ENCODE assay signal across 27 mouse cellular contexts in the genomic region with DNA sequence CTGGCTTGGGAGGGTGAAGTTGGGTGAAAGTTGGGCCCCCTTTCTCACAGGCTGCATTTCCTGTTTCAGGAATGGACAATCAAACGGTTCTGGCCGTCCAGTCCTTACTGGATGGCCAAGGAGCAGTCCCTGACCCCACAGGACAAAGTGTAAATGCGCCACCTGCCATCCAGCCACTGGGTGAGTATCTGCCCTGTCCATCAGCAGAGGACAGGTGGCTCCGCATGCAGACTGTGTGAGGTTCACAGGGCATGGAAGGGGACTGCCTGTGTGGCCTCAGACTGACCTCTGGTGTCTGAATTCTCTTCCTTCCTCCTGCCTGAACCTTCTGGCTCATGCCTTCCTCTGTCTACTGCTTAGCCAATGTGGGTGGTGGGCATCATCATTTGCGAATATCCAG. TPM values are rescaled to one million over a fixed set of nuclear protein-coding genes. Genes with fewer than 3 reads are reported as not detected.
DNase-seq lines count a peak whose midpoint lies in the region; ATAC-seq and TF ChIP-seq lines count a peak whose summit lies in the region.
"Had no signal": no experiment of that assay in that cellular context is flagged by ENCODE, and none has a peak within 500 bp of the region (broad histone marks: within the 10 kb centered on the region; RNA-seq: fewer than 3 reads in every experiment).

No protein-coding gene starts in this region.

- no peak overlapping the region for H3K9ac ChIP-seq in intestine, embryonic 15.5 days
- H3K9ac ChIP-seq in intestine, embryonic 16.5 days (ENCODE audit: low read depth, low read length), result no peak overlapping the region
- H3K9ac ChIP-seq in liver, embryonic 11.5 days (ENCODE audit: low read depth, low read length), result no peak overlapping the region
- no peak overlapping the region for H3K9ac ChIP-seq in forebrain, embryonic 14.5 days (ENCODE audit: low read length)
- H3K9ac ChIP-seq: heart, embryonic 15.5 days; limb, embryonic 13.5 days; lung, embryonic 14.5 days; midbrain, embryonic 13.5 days; neural tube, embryonic 15.5 days; stomach, embryonic 15.5 days had no signal

- no peak overlapping the region for H3K4me3 ChIP-seq in intestine, embryonic 15.5 days (replicated peaks)
- no peak overlapping the region for H3K4me3 ChIP-seq in intestine, embryonic 16.5 days (ENCODE audit: low read length)
- H3K4me3 ChIP-seq in lung, adult 2 months (replicated peaks; ENCODE audit: extremely low read depth, low read depth, low read length), result no peak overlapping the region
- H3K4me3 ChIP-seq in liver, embryonic 11.5 days (ENCODE audit: low read depth, low read length), result no peak overlapping the region
- no peak overlapping the region for H3K4me3 ChIP-seq in forebrain, embryonic 14.5 days (ENCODE audit: low read depth, low read length)
- H3K4me3 ChIP-seq: heart, embryonic 15.5 days; hindbrain, embryonic 10.5 days; limb, embryonic 13.5 days; midbrain, embryonic 13.5 days; neural tube, embryonic 15.5 days; stomach, embryonic 15.5 days had no signal

- no peaks in the 10 kb centered on the region for H3K9me3 ChIP-seq in intestine, embryonic 15.5 days
- no peaks in the 10 kb centered on the region for H3K9me3 ChIP-seq in intestine, embryonic 16.5 days (ENCODE audit: control insufficient read depth, low read length)
- H3K9me3 ChIP-seq in liver, embryonic 11.5 days (ENCODE audit: control insufficient read depth, low read length), result peaks cover 3% of the 10 kb centered on the region; the same call in 1 of the 2 replicates
- H3K9me3 ChIP-seq in forebrain, embryonic 14.5 days (replicated peaks; ENCODE audit: control insufficient read depth, low read length), result 0 out of 2 replicates have a peak, but pooled peaks cover 4% of the 10 kb centered on the region
- H3K9me3 ChIP-seq: heart, embryonic 15.5 days; neural tube, embryonic 15.5 days; stomach, embryonic 15.5 days had no signal

- H3K27me3 ChIP-seq in intestine, embryonic 15.5 days (replicated peaks), result no peaks in the 10 kb centered on the region
- no peaks in the 10 kb centered on the region for H3K27me3 ChIP-seq in intestine, embryonic 16.5 days (replicated peaks; ENCODE audit: control insufficient read depth, insufficient read depth, low read length)
- no peaks in the 10 kb centered on the region for H3K27me3 ChIP-seq in liver, embryonic 11.5 days (replicated peaks; ENCODE audit: control insufficient read depth, insufficient read depth, low read length)
- no peaks in the 10 kb centered on the region for H3K27me3 ChIP-seq in forebrain, embryonic 14.5 days (replicated peaks; ENCODE audit: control insufficient read depth, insufficient read depth, low read length)
- H3K27me3 ChIP-seq: heart, embryonic 15.5 days; limb, embryonic 13.5 days; midbrain, embryonic 13.5 days; neural tube, embryonic 15.5 days; stomach, embryonic 15.5 days had no signal

- no peaks in the 10 kb centered on the region; the same call in 1 of the 2 replicates for H3K4me1 ChIP-seq in intestine, embryonic 15.5 days (replicated peaks)
- H3K4me1 ChIP-seq in intestine, embryonic 16.5 days (ENCODE audit: control insufficient read depth, insufficient read depth, low read length), result no peaks in the 10 kb centered on the region
- H3K4me1 ChIP-seq in lung, adult 2 months (ENCODE audit: control insufficient read depth, insufficient read depth, low read length), result no peaks in the 10 kb centered on the region
- H3K4me1 ChIP-seq in liver, embryonic 11.5 days (replicated peaks; ENCODE audit: control insufficient read depth, insufficient read depth, low read length), result no peaks in the 10 kb centered on the region
- no peaks in the 10 kb centered on the region for H3K4me1 ChIP-seq in forebrain, embryonic 14.5 days (ENCODE audit: control insufficient read depth, insufficient read depth, low read length)
- H3K4me1 ChIP-seq: heart, embryonic 15.5 days; limb, embryonic 13.5 days; midbrain, embryonic 13.5 days; neural tube, embryonic 15.5 days; stomach, embryonic 15.5 days had no signal

- 74% methylated on average over 5 of the region's 5 CpGs for WGBS in intestine, embryonic 15.5 days
- 67% methylated on average over 5 of the region's 5 CpGs for WGBS in intestine, embryonic 16.5 days
- 59% methylated on average over 5 of the region's 5 CpGs for WGBS in lung, adult 2 months
- WGBS in liver, embryonic 11.5 days, result 63% methylated on average over 5 of the region's 5 CpGs
- 87% methylated on average over 5 of the region's 5 CpGs for WGBS in forebrain, embryonic 14.5 days

- H3K27ac ChIP-seq in intestine, embryonic 15.5 days, result no peak overlapping the region
- H3K27ac ChIP-seq in intestine, embryonic 16.5 days (ENCODE audit: low read length), result no peak overlapping the region
- no peak overlapping the region for H3K27ac ChIP-seq in liver, embryonic 11.5 days (ENCODE audit: low read depth, low read length)
- H3K27ac ChIP-seq in forebrain, embryonic 14.5 days (ENCODE audit: low read depth, low read length), result no peak overlapping the region
- H3K27ac ChIP-seq: heart, embryonic 15.5 days; hindbrain, embryonic 10.5 days; hindbrain, postnatal 0 days; limb, embryonic 13.5 days; midbrain, embryonic 13.5 days; neural tube, embryonic 15.5 days; stomach, embryonic 15.5 days had no signal

- no peak for TF ChIP-seq POLR2A in lung, adult 2 months (IDR thresholded peaks at IDR 0.05; ENCODE audit: borderline replicate concordance, extremely low read depth, low read depth, low read length)

- no peak overlapping the region for H3K4me2 ChIP-seq in intestine, embryonic 15.5 days (replicated peaks)
- H3K4me2 ChIP-seq in intestine, embryonic 16.5 days (ENCODE audit: low read depth, low read length), result no peak overlapping the region
- H3K4me2 ChIP-seq in liver, embryonic 11.5 days, result no peak overlapping the region
- no peak overlapping the region for H3K4me2 ChIP-seq in forebrain, embryonic 14.5 days (ENCODE audit: low read length)
- H3K4me2 ChIP-seq: heart, embryonic 15.5 days; limb, embryonic 13.5 days; lung, embryonic 14.5 days; midbrain, embryonic 13.5 days; neural tube, embryonic 15.5 days; stomach, embryonic 15.5 days had no signal

- peak; percentile 34; the same call in 1 of the 2 replicates for ATAC-seq in intestine, embryonic 15.5 days
- ATAC-seq in intestine, embryonic 16.5 days, result no peak
- ATAC-seq in liver, embryonic 11.5 days (replicated peaks; ENCODE audit: low FRiP score), result 0 out of 2 replicates have a peak, but pooled peaks have one; percentile 18
- no peak for ATAC-seq in forebrain, embryonic 14.5 days
- ATAC-seq: forebrain, embryonic 16.5 days; hindbrain, postnatal 0 days; midbrain, embryonic 13.5 days had no signal

- TF ChIP-seq CTCF in lung, adult 2 months (IDR thresholded peaks at IDR 0.05; ENCODE audit: insufficient read depth, low read length), result 0 out of 2 replicates have a peak, but pooled peaks have one; percentile 5

- no peak for DNase-seq in lung, adult 2 months
- no peak for DNase-seq in lung, postnatal 25 days (ENCODE audit: low spot score)
- DNase-seq in liver, embryonic 11.5 days (ENCODE audit: low spot score), result no peak
- DNase-seq in forebrain, embryonic 14.5 days (ENCODE audit: low spot score), result no peak
- no peak for DNase-seq in layer of hippocampus, postnatal 10 days (ENCODE audit: low spot score in 2 of 2)
- DNase-seq: adrenal gland, postnatal 36 days; B cell, adult 2 months; cerebellum, adult 11-12 months; cerebellum, postnatal 25 days; embryo, embryonic 11 days; layer of hippocampus, postnatal 36 days; lung, embryonic 14.5 days; right cerebral cortex, postnatal 14 days; thymus, adult 2 months had no signal

- H3K36me3 ChIP-seq in intestine, embryonic 15.5 days, result no peaks in the 10 kb centered on the region; the same call in 1 of the 2 replicates
- no peaks in the 10 kb centered on the region; the same call in 1 of the 2 replicates for H3K36me3 ChIP-seq in intestine, embryonic 16.5 days (ENCODE audit: control insufficient read depth, insufficient read depth, low read length)
- H3K36me3 ChIP-seq in liver, embryonic 11.5 days (ENCODE audit: control insufficient read depth, insufficient read depth, low read length), result peaks cover 3% of the 10 kb centered on the region; the same call in 1 of the 2 replicates
- H3K36me3 ChIP-seq in forebrain, embryonic 14.5 days (ENCODE audit: control insufficient read depth, insufficient read depth, low read length), result peaks cover 28% of the 10 kb centered on the region
- H3K36me3 ChIP-seq: stomach, embryonic 15.5 days had no signal

RNA-seq across cellular contexts. Expression of a gene that starts 8.4 kb away (rescaled TPM):
- not detected in 2 replicates for polyA plus RNA-seq in intestine, embryonic 15.5 days (2015; fragmentation: Nextera tagmentation; extraction: Ambion mirVana)
- polyA plus RNA-seq in intestine, embryonic 16.5 days (2015; fragmentation: Nextera tagmentation; extraction: Ambion mirVana), result not detected in 2 replicates
- 0.53 and 1.4 TPM in 2 replicates for polyA plus RNA-seq in lung, adult 2 months (2012; rRNA removed)
- polyA plus RNA-seq in liver, embryonic 11.5 days (2014; fragmentation: Nextera tagmentation; extraction: Ambion mirVana), result not detected in 2 replicates
- polyA plus RNA-seq in forebrain, embryonic 14.5 days (2014; fragmentation: Nextera tagmentation; extraction: Ambion mirVana), result 0.65 TPM in 1 of 2 replicates, not detected in the other
- total RNA-seq in layer of hippocampus, postnatal 10 days (2021), result under 1 TPM in 1 of 2 experiments, not detected in 1; 0.76 TPM
- total RNA-seq: gastrocnemius, adult 18-20 months; hindbrain, postnatal 0 days; layer of hippocampus, postnatal 36 days; left cerebral cortex, postnatal 14 days had no signal
- polyA plus RNA-seq: embryonic facial prominence, embryonic 14.5 days; forebrain, embryonic 16.5 days; heart, embryonic 15.5 days; hindbrain, embryonic 10.5 days had no signal

RNA-seq across cellular contexts. Expression of a gene that starts 8.6 kb away (rescaled TPM):
- polyA plus RNA-seq in intestine, embryonic 15.5 days (2015; fragmentation: Nextera tagmentation; extraction: Ambion mirVana), result 0.69 and 1.0 TPM in 2 replicates
- 0.53 and 0.55 TPM in 2 replicates for polyA plus RNA-seq in intestine, embryonic 16.5 days (2015; fragmentation: Nextera tagmentation; extraction: Ambion mirVana)
- 5.8 and 6.8 TPM in 2 replicates for polyA plus RNA-seq in lung, adult 2 months (2012; rRNA removed)
- polyA plus RNA-seq in liver, embryonic 11.5 days (2014; fragmentation: Nextera tagmentation; extraction: Ambion mirVana), result 1.3 and 1.5 TPM in 2 replicates
- polyA plus RNA-seq in forebrain, embryonic 14.5 days (2014; fragmentation: Nextera tagmentation; extraction: Ambion mirVana), result 2.2 and 2.4 TPM in 2 replicates
- total RNA-seq in layer of hippocampus, postnatal 10 days (2021), result 10 to 100 TPM in 1 of 2 experiments, 1 to 10 TPM in 1; 9.8 to 12.2 TPM

RNA-seq across cellular contexts. Expression of a gene that starts 18.2 kb away (rescaled TPM):
- polyA plus RNA-seq in intestine, embryonic 15.5 days (2015; fragmentation: Nextera tagmentation; extraction: Ambion mirVana), result 28.0 and 32.9 TPM in 2 replicates
- polyA plus RNA-seq in intestine, embryonic 16.5 days (2015; fragmentation: Nextera tagmentation; extraction: Ambion mirVana), result 41.2 and 41.9 TPM in 2 replicates
- polyA plus RNA-seq in lung, adult 2 months (2012; rRNA removed), result 40.8 and 41.3 TPM in 2 replicates
- 25.2 and 25.6 TPM in 2 replicates for polyA plus RNA-seq in liver, embryonic 11.5 days (2014; fragmentation: Nextera tagmentation; extraction: Ambion mirVana)
- 14.8 and 15.2 TPM in 2 replicates for polyA plus RNA-seq in forebrain, embryonic 14.5 days (2014; fragmentation: Nextera tagmentation; extraction: Ambion mirVana)
- total RNA-seq in layer of hippocampus, postnatal 10 days (2021), result 10 to 100 TPM; 14.3 to 15.7 TPM

RNA-seq across cellular contexts. Expression of a gene that starts 29.8 kb away (rescaled TPM):
- 36.3 and 36.4 TPM in 2 replicates for polyA plus RNA-seq in intestine, embryonic 15.5 days (2015; fragmentation: Nextera tagmentation; extraction: Ambion mirVana)
- polyA plus RNA-seq in intestine, embryonic 16.5 days (2015; fragmentation: Nextera tagmentation; extraction: Ambion mirVana), result 23.6 and 28.7 TPM in 2 replicates
- 83.4 and 103 TPM in 2 replicates for polyA plus RNA-seq in lung, adult 2 months (2012; rRNA removed)
- polyA plus RNA-seq in liver, embryonic 11.5 days (2014; fragmentation: Nextera tagmentation; extraction: Ambion mirVana), result 9.3 and 10.9 TPM in 2 replicates
- polyA plus RNA-seq in forebrain, embryonic 14.5 days (2014; fragmentation: Nextera tagmentation; extraction: Ambion mirVana), result 21.6 and 22.4 TPM in 2 replicates
- 100 to 1,000 TPM; 209 to 213 TPM for total RNA-seq in layer of hippocampus, postnatal 10 days (2021)

RNA-seq across cellular contexts. Expression of a gene that starts 52.0 kb away (rescaled TPM):
- 16.7 and 18.7 TPM in 2 replicates for polyA plus RNA-seq in intestine, embryonic 15.5 days (2015; fragmentation: Nextera tagmentation; extraction: Ambion mirVana)
- 5.8 and 9.5 TPM in 2 replicates for polyA plus RNA-seq in intestine, embryonic 16.5 days (2015; fragmentation: Nextera tagmentation; extraction: Ambion mirVana)
- 9.8 and 12.6 TPM in 2 replicates for polyA plus RNA-seq in lung, adult 2 months (2012; rRNA removed)
- 12.6 and 14.0 TPM in 2 replicates for polyA plus RNA-seq in liver, embryonic 11.5 days (2014; fragmentation: Nextera tagmentation; extraction: Ambion mirVana)
- polyA plus RNA-seq in forebrain, embryonic 14.5 days (2014; fragmentation: Nextera tagmentation; extraction: Ambion mirVana), result 3.5 and 5.0 TPM in 2 replicates
- total RNA-seq in layer of hippocampus, postnatal 10 days (2021), result 10 to 100 TPM in 1 of 2 experiments, 1 to 10 TPM in 1; 8.8 to 10.5 TPM

Comparison
In these comparisons a context has a peak if more than half of its experiments do, and no peak if none do; other contexts are left out.
1. ATAC-seq: peak in intestine, embryonic 15.5 days (single experiment) and liver, embryonic 11.5 days (single experiment); none in intestine, embryonic 16.5 days (single experiment) and forebrain, embryonic 14.5 days (single experiment).